Mouse (Mus musculus) myocyte (in vitro differentiated cells): Measurements from ENCODE around the gene Metap1. TPM values are rescaled to one million over a fixed set of nuclear protein-coding genes. Genes with fewer than 3 reads are reported as not detected.

ENCODE experiments used
- H3K27me3 ChIP-seq: one replicate; pipeline ENCODE4 v1.6.1; 2011; ENCODE audit not compliant: control insufficient read depth, insufficient read depth, insufficient read length
- H3K36me3 ChIP-seq: one replicate; pipeline ENCODE4 v1.6.1; 2011; ENCODE audit not compliant: control insufficient read depth, insufficient read depth
- H3K4me2 ChIP-seq: one replicate; pipeline ENCODE4 v1.6.1; 2011; ENCODE audit warnings: low read depth, control low read depth
- H3K4me3 ChIP-seq: one replicate; pipeline ENCODE4 v1.5.1; 2011; ENCODE audit warnings: mild to moderate bottlenecking, control low read depth, moderate library complexity
- H3K79me2 ChIP-seq: one replicate; pipeline ENCODE4 v1.6.1; 2011; ENCODE audit not compliant: control insufficient read depth, insufficient read depth
- H3ac ChIP-seq: one replicate; pipeline ENCODE4 v1.6.1; 2011; ENCODE audit not compliant: control insufficient read depth, insufficient read length
- CEBPB ChIP-seq: IDR thresholded peaks from 2 replicates; pipeline ENCODE4 v1.6.1; 2011; ENCODE audit warnings: mild to moderate bottlenecking, moderate library complexity; ENCODE audit not compliant: poor library complexity, insufficient read depth, severe bottlenecking
- E2F4 ChIP-seq: IDR thresholded peaks from one replicate; pipeline ENCODE4 v1.6.1; 2011; ENCODE audit warnings: mild to moderate bottlenecking, control low read depth, moderate library complexity; ENCODE audit not compliant: insufficient read depth
- MAX ChIP-seq: IDR thresholded peaks from one replicate; pipeline ENCODE4 v1.6.1; 2011; ENCODE audit warnings: low read depth, mild to moderate bottlenecking, control low read depth
- MYOD1 ChIP-seq, 3 experiments: IDR thresholded peaks; one replicate each; pipeline ENCODE4 v1.6.1; 2011; ENCODE audit warnings: control low read depth in 2 of 3, low read depth in 2 of 3, mild to moderate bottlenecking in 2 of 3, moderate library complexity in 1 of 3; ENCODE audit not compliant: insufficient read length in 2 of 3, control insufficient read depth in 1 of 3
- MYOG ChIP-seq, 3 experiments: IDR thresholded peaks; one replicate each; pipeline ENCODE4 v1.6.1; 2011; ENCODE audit warnings: control low read depth in 2 of 3, low read depth in 2 of 3, mild to moderate bottlenecking in 2 of 3; ENCODE audit not compliant: insufficient read length in 2 of 3, control insufficient read depth in 1 of 3, insufficient read depth in 1 of 3
- POLR2A ChIP-seq: IDR thresholded peaks from one replicate; pipeline ENCODE4 v1.6.1; 2011; ENCODE audit warnings: low read depth, mild to moderate bottlenecking, control low read depth, moderate library complexity; ENCODE audit not compliant: insufficient read length
- POLR2AphosphoS2 ChIP-seq: IDR thresholded peaks from one replicate; pipeline ENCODE4 v1.6.1; 2011; ENCODE audit warnings: low read depth, control low read depth; ENCODE audit not compliant: insufficient read length
- REST ChIP-seq: IDR thresholded peaks from one replicate; pipeline ENCODE4 v1.6.1; 2011; ENCODE audit warnings: mild to moderate bottlenecking, control low read depth, moderate library complexity; ENCODE audit not compliant: insufficient read depth, insufficient read length
- SRF ChIP-seq: IDR thresholded peaks from one replicate; pipeline ENCODE4 v1.6.1; 2011; ENCODE audit warnings: low read depth; ENCODE audit not compliant: control insufficient read depth, insufficient read length
- TCF12 ChIP-seq: IDR thresholded peaks from one replicate; pipeline ENCODE4 v1.6.1; 2011; ENCODE audit warnings: mild to moderate bottlenecking, control low read depth; ENCODE audit not compliant: poor library complexity, insufficient read depth, severe bottlenecking
- TCF3 ChIP-seq: IDR thresholded peaks from one replicate; pipeline ENCODE4 v1.6.1; 2011; ENCODE audit warnings: low read depth, control low read depth; ENCODE audit not compliant: insufficient read length
- USF1 ChIP-seq: IDR thresholded peaks from one replicate; pipeline ENCODE4 v1.6.1; 2011; ENCODE audit warnings: low read depth, mild to moderate bottlenecking, control low read depth, moderate library complexity
- polyA plus RNA-seq: library from polyadenylated mRNA; unstranded; fragments of >200 nt; fragmentation: generic; extraction: Trizol; gene quantifications from one replicate; pipeline ENCODE4 v1.2.1, GENCODE M21; 2012; ENCODE audit warnings: missing spikeins

The Metap1 gene
- polyA plus RNA-seq, 1 experiment, result 29.0 TPM

DNA sequence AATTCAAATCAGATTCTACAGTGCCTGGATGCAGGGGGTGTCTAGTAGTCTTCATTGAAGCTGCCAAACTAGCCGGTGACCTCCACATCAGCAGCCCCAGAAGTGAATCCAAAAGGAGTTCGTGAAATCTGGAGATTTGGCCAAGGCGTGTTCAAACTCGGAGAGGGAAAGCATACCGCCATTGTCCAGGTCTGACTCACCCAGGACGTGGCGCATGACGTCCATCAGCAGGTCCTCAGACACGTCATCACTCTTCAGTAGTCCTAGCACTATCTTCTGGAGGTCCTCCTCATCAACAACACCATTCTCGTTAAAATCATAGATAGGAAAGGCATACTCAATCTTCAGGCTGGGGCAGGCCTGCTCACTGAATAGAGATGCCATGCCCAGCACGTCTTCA is 14.4 kb upstream of the Metap1 start:
- TF ChIP-seq USF1 (no peak), SRF (no peak), MYOG (IDR thresholded peaks at IDR 0.05; ENCODE audit: control insufficient read depth in 1 of 3, insufficient read depth in 1 of 3, insufficient read length in 2 of 3, low read depth in 2 of 3) (no peak), TCF12 (no peak), REST (no peak)
- Histone ChIP-seq H3K4me2 (no peak overlapping the region), H3ac (no peak overlapping the region), H3K27me3 (no peaks in the 10 kb centered on the region), H3K4me3 (no peak overlapping the region), H3K79me2 (no peaks in the 10 kb centered on the region), H3K36me3 (no peaks in the 10 kb centered on the region)

DNA sequence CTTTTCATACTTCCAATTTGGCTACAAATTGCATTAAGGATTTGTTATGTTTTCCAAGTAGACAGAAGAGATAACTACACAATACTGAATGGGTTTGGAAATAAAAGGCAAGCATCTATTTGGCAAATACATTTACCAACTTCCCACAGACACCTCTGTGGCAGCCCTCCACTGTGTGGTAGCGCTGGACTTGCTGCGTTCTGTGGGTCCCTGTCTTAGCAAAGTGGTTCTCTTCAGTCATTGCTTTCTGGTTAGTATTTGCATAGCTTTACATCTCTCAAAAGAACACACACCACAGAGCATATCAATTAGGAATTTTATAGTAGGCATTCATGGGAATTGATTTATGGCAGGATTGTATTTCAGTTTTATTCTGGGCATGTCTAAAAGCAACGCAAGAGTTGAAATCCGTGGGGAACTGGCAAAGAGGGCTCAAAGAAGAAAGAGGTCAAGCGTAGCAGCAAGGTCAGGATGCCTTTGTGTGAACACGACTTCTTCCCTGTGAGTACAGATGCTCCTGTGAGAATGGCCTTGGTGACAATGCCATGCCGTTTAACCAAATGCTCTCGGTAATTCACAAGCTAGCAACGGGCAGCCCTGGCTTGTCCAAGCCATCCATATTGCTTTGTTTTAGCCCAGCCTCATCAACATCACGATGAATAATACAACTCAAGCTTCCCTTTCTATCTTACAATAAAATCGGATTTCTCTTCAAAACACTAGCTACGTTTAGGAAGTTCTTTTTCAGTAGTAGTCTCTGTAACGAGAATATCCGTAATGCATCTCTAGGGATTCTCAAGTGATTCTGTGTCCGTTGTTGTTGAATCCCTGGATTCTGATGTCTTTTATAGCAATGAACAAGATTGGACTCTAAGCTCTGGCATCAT is 10.8 kb upstream of the Metap1 start:
- TF ChIP-seq REST (no peak), MAX (no peak), E2F4 (no peak), CEBPB (no peak), MYOG (IDR thresholded peaks at IDR 0.05; ENCODE audit: control insufficient read depth in 1 of 3, insufficient read depth in 1 of 3, insufficient read length in 2 of 3, low read depth in 2 of 3) (no peak), TCF12 (no peak), MYOD1 (IDR thresholded peaks at IDR 0.05; ENCODE audit: control insufficient read depth in 1 of 3, insufficient read length in 2 of 3, low read depth in 2 of 3) (no peak), SRF (no peak), TCF3 (no peak), USF1 (no peak), POLR2A (no peak), POLR2AphosphoS2 (no peak)
- H3K4me3 ChIP-seq, result no peak overlapping the region
- no peaks in the 10 kb centered on the region for H3K79me2 ChIP-seq
- H3K4me2 ChIP-seq, result no peak overlapping the region
- H3K36me3 ChIP-seq, result no peaks in the 10 kb centered on the region
- no peaks in the 10 kb centered on the region for H3K27me3 ChIP-seq
- H3ac ChIP-seq, result no peak overlapping the region

DNA sequence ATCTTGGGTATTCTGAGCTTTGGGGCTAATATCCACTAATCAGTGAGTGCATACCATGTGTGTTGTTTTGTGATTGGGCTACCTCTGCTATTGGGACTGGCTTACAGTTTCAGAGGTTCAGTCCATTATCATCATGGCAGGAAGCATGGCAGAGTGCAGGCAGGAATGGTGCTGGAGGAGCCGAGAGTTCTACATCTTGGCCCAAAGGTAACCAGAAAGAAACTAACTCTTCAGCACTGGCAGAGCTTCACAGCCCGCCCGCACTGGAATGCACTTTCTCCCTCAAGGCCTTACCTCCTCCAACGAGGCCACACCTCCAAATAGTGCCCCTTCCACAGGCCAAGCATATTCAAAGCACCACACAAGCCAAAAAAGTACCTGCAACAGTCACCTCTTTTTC is 9.4 kb upstream of the Metap1 start:
- no peak overlapping the region for H3ac ChIP-seq
- TF ChIP-seq TCF12 (no peak), REST (no peak), SRF (no peak), TCF3 (no peak), MAX (no peak), USF1 (no peak), POLR2A (no peak), POLR2AphosphoS2 (no peak), MYOG (IDR thresholded peaks at IDR 0.05; ENCODE audit: control insufficient read depth in 1 of 3, insufficient read depth in 1 of 3, insufficient read length in 2 of 3, low read depth in 2 of 3) (no peak), CEBPB (no peak), MYOD1 (IDR thresholded peaks at IDR 0.05; ENCODE audit: control insufficient read depth in 1 of 3, insufficient read length in 2 of 3, low read depth in 2 of 3) (no peak), E2F4 (no peak)
- H3K4me3 ChIP-seq, result no peak overlapping the region
- H3K27me3 ChIP-seq, result no peaks in the 10 kb centered on the region
- no peaks in the 10 kb centered on the region for H3K79me2 ChIP-seq
- H3K36me3 ChIP-seq, result no peaks in the 10 kb centered on the region
- no peak overlapping the region for H3K4me2 ChIP-seq

DNA sequence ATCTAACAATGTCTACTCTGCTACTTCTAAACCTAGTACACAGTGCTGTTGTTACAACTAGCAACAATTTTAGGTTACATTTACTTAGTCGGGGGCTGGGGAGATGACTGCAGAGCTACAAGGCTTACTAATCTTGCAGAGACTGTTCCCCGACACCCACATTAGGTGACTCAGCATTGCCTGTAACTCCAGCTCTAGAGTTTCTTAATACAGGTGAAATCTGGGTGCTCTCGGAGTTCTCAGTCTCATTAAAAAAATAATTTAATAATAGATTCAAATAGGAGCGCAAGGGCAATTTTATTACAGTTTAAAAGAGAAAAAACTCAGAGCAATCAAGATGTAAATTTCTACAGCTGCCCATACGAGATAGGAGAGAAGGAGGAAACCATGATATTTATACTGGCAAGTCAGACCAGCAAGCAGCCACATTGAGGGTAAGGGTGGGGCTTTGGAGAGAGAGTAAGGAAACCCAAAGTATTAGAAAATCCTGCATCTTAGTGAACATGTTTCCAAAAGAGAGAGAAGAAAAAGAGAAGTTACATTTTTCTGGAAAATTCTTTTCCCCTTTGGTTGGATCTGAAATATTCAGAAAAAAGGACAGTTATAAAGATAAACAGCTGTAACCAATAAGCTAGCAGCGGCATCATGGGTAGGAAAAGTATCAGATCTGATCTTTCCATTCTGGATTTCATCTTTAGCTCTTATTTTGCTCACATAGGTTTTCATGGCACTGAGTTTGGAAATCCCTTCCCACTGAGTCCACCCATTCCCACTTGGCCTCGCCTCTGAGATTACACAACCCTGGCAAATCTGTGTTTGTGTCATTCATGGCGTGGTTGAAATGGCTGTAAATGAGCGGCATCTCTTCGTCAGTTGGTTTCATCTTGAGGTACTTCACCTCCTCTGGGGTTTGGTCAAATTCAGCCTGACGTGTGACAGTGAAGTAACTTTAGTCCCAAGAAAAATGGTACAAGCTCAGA is 6.1 kb upstream of the Metap1 start:
- Histone ChIP-seq H3K36me3 (no peaks in the 10 kb centered on the region), H3K79me2 (no peaks in the 10 kb centered on the region), H3K4me2 (peak overlapping the region; percentile 33), H3K4me3 (no peak overlapping the region), H3K27me3 (no peaks in the 10 kb centered on the region), H3ac (no peak overlapping the region)
- TF ChIP-seq E2F4 (no peak), USF1 (no peak), CEBPB (no peak), TCF12 (no peak), MYOD1 (IDR thresholded peaks at IDR 0.05; ENCODE audit: control insufficient read depth in 1 of 3, insufficient read length in 2 of 3, low read depth in 2 of 3) (no peak), MYOG (IDR thresholded peaks at IDR 0.05; ENCODE audit: control insufficient read depth in 1 of 3, insufficient read depth in 1 of 3, insufficient read length in 2 of 3, low read depth in 2 of 3) (no peak), POLR2A (no peak), MAX (no peak), SRF (no peak), POLR2AphosphoS2 (no peak), REST (no peak), TCF3 (no peak)
